18 mouse cellular contexts compared by ENCODE assay signal in genomic region chr7:65097708-65098107, GRCm38 (mm10). TPM values are rescaled to one million over a fixed set of nuclear protein-coding genes. Genes with fewer than 3 reads are reported as not detected.
A peak's percentile ranks its signal among the peaks of the same experiment; 100 is the strongest.
DNase-seq lines count a peak whose midpoint lies in the region; ATAC-seq and TF ChIP-seq lines count a peak whose summit lies in the region.
"Had no signal": no experiment of that assay in that cellular context is flagged by ENCODE, and none has a peak within 500 bp of the region (broad histone marks: within the 10 kb centered on the region; RNA-seq: fewer than 3 reads in every experiment).

No protein-coding gene starts in this region.

- no peaks in the 10 kb centered on the region for H3K27me3 ChIP-seq in heart, embryonic 16.5 days (ENCODE audit: control insufficient read depth, insufficient read depth, low read length)
- H3K27me3 ChIP-seq in midbrain, embryonic 14.5 days (ENCODE audit: control insufficient read depth, insufficient read depth, low read length), result no peaks in the 10 kb centered on the region
- H3K27me3 ChIP-seq: liver, embryonic 15.5 days had no signal

- peak overlapping the region; percentile 28; the same call in 1 of the 2 replicates for H3K4me3 ChIP-seq in heart, embryonic 16.5 days (ENCODE audit: low read length)
- H3K4me3 ChIP-seq in left cerebral cortex, adult 2 months, result no peak overlapping the region
- H3K4me3 ChIP-seq in midbrain, embryonic 14.5 days (replicated peaks; ENCODE audit: low read depth, low read length), result no peak overlapping the region
- H3K4me3 ChIP-seq: liver, embryonic 15.5 days had no signal

- H3K9ac ChIP-seq in heart, embryonic 16.5 days (ENCODE audit: low read length), result peak overlapping the region; percentile 20; the same call in 1 of the 2 replicates
- H3K9ac ChIP-seq in midbrain, embryonic 14.5 days (replicated peaks; ENCODE audit: low read length), result no peak overlapping the region
- H3K9ac ChIP-seq: liver, embryonic 15.5 days had no signal

- H3K4me1 ChIP-seq in heart, embryonic 16.5 days (ENCODE audit: control insufficient read depth, insufficient read depth, low read length), result peaks cover 7% of the 10 kb centered on the region; the same call in 1 of the 2 replicates
- no peaks in the 10 kb centered on the region for H3K4me1 ChIP-seq in midbrain, embryonic 14.5 days (ENCODE audit: control insufficient read depth, insufficient read depth, low read length)
- H3K4me1 ChIP-seq: liver, embryonic 15.5 days had no signal

- ATAC-seq in frontal cortex, adult (ENCODE audit: low TSS enrichment), result peak; percentile 62
- peak; percentile 52; the same call in 1 of the 2 replicates for ATAC-seq in heart, embryonic 16.5 days (replicated peaks; ENCODE audit: extremely low read depth, insufficient read depth, low FRiP score)
- no peak for ATAC-seq in midbrain, embryonic 14.5 days (ENCODE audit: low FRiP score, low TSS enrichment)
- ATAC-seq: CD4-positive, CD25-positive, alpha-beta regulatory T cell, adult 4 months; forebrain, embryonic 16.5 days; inflammation-experienced regulatory T-cells, adult 6 months; lung, postnatal 0 days had no signal

- no peak for TF ChIP-seq CTCF in left cerebral cortex, adult 2 months (IDR thresholded peaks at IDR 0.05)

- intact Hi-C loops in left cerebral cortex, adult 2 months (cut with DNase I), result loop anchor here (5.0 to 10.0 kb wide), 2 partner anchors 140 to 323 kb away; no protein-coding TSS in a partner anchor

- H3K27ac ChIP-seq in heart, embryonic 16.5 days (ENCODE audit: low read length), result peak overlapping the region; percentile 74
- peak overlapping the region; percentile 74 for H3K27ac ChIP-seq in left cerebral cortex, adult 2 months
- H3K27ac ChIP-seq in midbrain, embryonic 14.5 days (replicated peaks; ENCODE audit: low read depth, low read length), result no peak overlapping the region
- H3K27ac ChIP-seq: liver, embryonic 15.5 days had no signal

- no peak for DNase-seq in frontal cortex, postnatal 25 days (ENCODE audit: low spot score in 2 of 2)
- DNase-seq in heart, adult 8-10 months (ENCODE audit: low spot score), result no peak
- DNase-seq in left cerebral cortex, adult 2 months (ENCODE audit: extremely low spot score in 1 of 2, low spot score in 2 of 2), result peak; percentile 31 to 40
- DNase-seq in right cerebral cortex, postnatal 14 days, result peak; percentile 29
- no peak for DNase-seq in midbrain, embryonic 14.5 days
- no peak for DNase-seq in retina, embryonic 14.5 days (ENCODE audit: low spot score)
- DNase-seq: cerebellum, postnatal 14 days; gastrocnemius, postnatal 25 days; kidney, postnatal 4 days had no signal

- 49% methylated on average over 14 of the region's 14 CpGs for WGBS in heart, embryonic 16.5 days
- WGBS in midbrain, embryonic 14.5 days, result 94% methylated on average over 14 of the region's 14 CpGs

- peak overlapping the region; percentile 59 for H3K4me2 ChIP-seq in heart, embryonic 16.5 days (ENCODE audit: low read depth, low read length)
- no peak overlapping the region for H3K4me2 ChIP-seq in midbrain, embryonic 14.5 days (ENCODE audit: low read length)
- H3K4me2 ChIP-seq: liver, embryonic 15.5 days had no signal

- no peaks in the 10 kb centered on the region for H3K36me3 ChIP-seq in heart, embryonic 16.5 days (ENCODE audit: control insufficient read depth, insufficient read depth)
- H3K36me3 ChIP-seq in midbrain, embryonic 14.5 days (ENCODE audit: control insufficient read depth, insufficient read depth, low read length), result no peaks in the 10 kb centered on the region
- H3K36me3 ChIP-seq: G1E; liver, embryonic 15.5 days had no signal

- H3K9me3 ChIP-seq in heart, embryonic 16.5 days (replicated peaks; ENCODE audit: control insufficient read depth, low read length), result no peaks in the 10 kb centered on the region
- H3K9me3 ChIP-seq in midbrain, embryonic 14.5 days (ENCODE audit: control insufficient read depth, low read length), result no peaks in the 10 kb centered on the region
- H3K9me3 ChIP-seq: liver, embryonic 15.5 days had no signal

RNA-seq across cellular contexts. Expression of gene Fam189a1, which starts 58.7 kb away (rescaled TPM):
- polyA plus RNA-seq in heart, embryonic 16.5 days (2015; fragmentation: Nextera tagmentation; extraction: Ambion mirVana), result 0.15 and 0.26 TPM in 2 replicates
- not detected for total RNA-seq in heart, adult 8-10 months (2022)
- 10 to 100 TPM; 60.6 to 62.7 TPM for total RNA-seq in left cerebral cortex, adult 2 months (2021)
- polyA plus RNA-seq in midbrain, embryonic 14.5 days (2014; fragmentation: Nextera tagmentation; extraction: Ambion mirVana), result 7.9 and 9.9 TPM in 2 replicates
- total RNA-seq: megakaryocyte-erythroid progenitor cell, adult 5-6 weeks had no signal
- polyA plus RNA-seq: G1E; liver, embryonic 15.5 days had no signal

Comparison
In these comparisons a context has a peak if more than half of its experiments do, and no peak if none do; other contexts are left out.
1. DNase-seq: peak in left cerebral cortex, adult 2 months (2 of 2) and right cerebral cortex, postnatal 14 days (single experiment); none in frontal cortex, postnatal 25 days (0 of 2), heart, adult 8-10 months (single experiment), midbrain, embryonic 14.5 days (single experiment) and retina, embryonic 14.5 days (single experiment).
2. RNA of gene Fam189a1, which starts 58.7 kb away (total RNA-seq): 60.6 to 62.7 TPM in left cerebral cortex, adult 2 months; not detected in heart, adult 8-10 months; every median in the first group is over 10 times any median in the second.